Mouse (Mus musculus): ENCODE results near the gene Zfp281. TPM values are rescaled to one million over a fixed set of nuclear protein-coding genes. Genes with fewer than 3 reads are reported as not detected.

Gene Zfp281
- total RNA-seq, 1 experiment: 65.5 TPM

DNA sequence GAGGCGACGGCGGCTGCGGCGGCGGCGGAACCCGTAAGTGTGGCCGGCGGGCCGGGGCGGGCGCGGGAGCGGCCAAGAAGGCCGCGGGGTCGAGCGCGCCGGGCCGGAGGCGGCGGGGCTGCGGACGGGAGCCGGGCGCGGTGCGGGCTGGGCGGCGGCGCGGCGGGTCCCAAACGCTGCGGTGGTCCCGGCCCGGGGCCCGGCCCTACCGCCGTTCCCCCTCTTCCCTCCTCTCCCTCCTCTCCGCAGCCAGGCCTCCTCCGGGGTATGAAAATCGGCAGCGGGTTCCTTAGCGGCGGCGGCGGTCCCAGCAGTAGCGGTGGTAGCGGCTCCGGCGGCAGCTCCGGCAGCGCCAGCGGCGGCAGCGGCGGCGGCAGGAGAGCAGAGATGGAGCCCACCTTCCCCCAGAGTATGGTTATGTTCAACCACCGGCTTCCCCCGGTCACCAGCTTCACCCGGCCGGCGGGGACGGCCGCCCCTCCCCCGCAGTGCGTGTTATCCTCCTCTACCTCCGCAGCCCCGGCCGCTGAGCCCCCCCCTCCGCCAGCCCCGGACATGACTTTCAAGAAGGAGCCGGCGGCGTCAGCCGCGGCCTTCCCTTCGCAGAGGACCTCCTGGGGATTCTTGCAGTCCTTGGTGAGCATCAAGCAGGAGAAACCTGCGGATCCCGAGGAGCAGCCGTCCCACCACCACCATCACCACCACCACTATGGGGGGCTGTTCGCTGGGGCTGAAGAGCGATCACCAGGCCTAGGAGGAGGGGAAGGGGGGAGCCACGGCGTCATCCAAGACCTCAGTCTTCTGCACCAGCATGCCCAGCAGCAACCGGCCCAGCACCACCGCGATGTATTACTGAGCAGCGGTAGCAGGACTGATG lies 556 bp downstream of the Zfp281 start:
- TF ChIP-seq HCFC1 (IDR thresholded peaks at IDR 0.05; ENCODE audit: borderline replicate concordance, insufficient read depth, low read length) (peak; percentile 20; the same call in 1 of the 2 replicates), ZNF384 (IDR thresholded peaks at IDR 0.05; ENCODE audit: low read depth, low read length) (no peak)
- Histone ChIP-seq H3K9me3 (ENCODE audit: control insufficient read depth, insufficient read depth, low read depth, low read length) (no peaks in the 10 kb centered on the region), H3K36me3 (ENCODE audit: control insufficient read depth, insufficient read depth, low read length, poor library complexity, severe bottlenecking) (peaks cover 26% of the 10 kb centered on the region), H3K9ac (ENCODE audit: insufficient read depth, low read depth, low read length, poor library complexity, severe bottlenecking) (peak overlapping the region; percentile 98), H3K4me3 (ENCODE audit: insufficient read depth in 1 of 2, low read depth in 1 of 2, low read length in 2 of 2, poor library complexity in 1 of 2, severe bottlenecking in 1 of 2) (peak overlapping the region; percentile 97 to 99), H3K4me1 (ENCODE audit: control insufficient read depth in 2 of 2, insufficient read depth in 2 of 2, low read length in 2 of 2, poor library complexity in 1 of 2) (peaks cover 10 to 23% of the 10 kb centered on the region in 2 experiments; a peak in 3 of 4 replicates), H3K27ac (ENCODE audit: insufficient read depth, low read depth, low read length, poor library complexity, severe bottlenecking) (peak overlapping the region; percentile 90)
- in situ Hi-C loops (cut with MboI; ENCODE audit: low sequenced_read_pairs in 2 of 2, unreplicated experiment in 2 of 2): no loop called here
- DNase-seq (ENCODE audit: low read depth, low spot score): no peak

DNA sequence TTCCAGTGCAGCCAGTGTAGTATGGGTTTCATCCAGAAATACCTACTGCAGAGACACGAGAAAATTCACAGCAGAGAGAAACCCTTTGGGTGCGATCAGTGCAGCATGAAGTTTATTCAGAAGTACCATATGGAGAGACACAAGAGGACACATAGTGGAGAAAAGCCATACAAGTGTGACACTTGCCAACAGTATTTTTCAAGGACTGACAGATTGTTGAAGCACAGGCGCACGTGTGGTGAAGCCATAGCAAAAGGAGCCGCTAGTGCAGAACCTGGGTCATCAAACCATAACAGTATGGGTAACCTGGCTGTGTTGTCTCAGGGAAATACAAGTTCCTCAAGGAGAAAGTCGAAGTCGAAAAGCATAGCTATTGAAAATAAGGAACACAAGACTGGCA lies 1.4 kb downstream of the Zfp281 start:
- Histone ChIP-seq H3K9ac (ENCODE audit: insufficient read depth, low read depth, low read length, poor library complexity, severe bottlenecking) (no peak overlapping the region; the same call in 1 of the 2 replicates), H3K4me3 (ENCODE audit: insufficient read depth in 1 of 2, low read depth in 1 of 2, low read length in 2 of 2, poor library complexity in 1 of 2, severe bottlenecking in 1 of 2) (peak overlapping the region; percentile 97 to 99; a peak in 3 of 4 replicates), H3K4me1 (ENCODE audit: control insufficient read depth in 2 of 2, insufficient read depth in 2 of 2, low read length in 2 of 2, poor library complexity in 1 of 2) (peaks cover 10 to 23% of the 10 kb centered on the region in 2 experiments; a peak in 3 of 4 replicates), H3K9me3 (ENCODE audit: control insufficient read depth, insufficient read depth, low read depth, low read length) (no peaks in the 10 kb centered on the region), H3K36me3 (ENCODE audit: control insufficient read depth, insufficient read depth, low read length, poor library complexity, severe bottlenecking) (peaks cover 26% of the 10 kb centered on the region), H3K27ac (ENCODE audit: insufficient read depth, low read depth, low read length, poor library complexity, severe bottlenecking) (no peak overlapping the region)
- DNase-seq (ENCODE audit: low read depth, low spot score): no peak
- in situ Hi-C loops (cut with MboI; ENCODE audit: low sequenced_read_pairs in 2 of 2, unreplicated experiment in 2 of 2): no loop called here
- TF ChIP-seq HCFC1 (IDR thresholded peaks at IDR 0.05; ENCODE audit: borderline replicate concordance, insufficient read depth, low read length): no peak
- TF ChIP-seq ZNF384 (IDR thresholded peaks at IDR 0.05; ENCODE audit: low read depth, low read length): no peak
- TF ChIP-seq CHD2 (IDR thresholded peaks at IDR 0.05; ENCODE audit: low read depth, low read length): no peak
- TF ChIP-seq ZC3H11A (IDR thresholded peaks at IDR 0.05; ENCODE audit: borderline replicate concordance, low read depth, low read length): no peak
- TF ChIP-seq MAFK (IDR thresholded peaks at IDR 0.05; ENCODE audit: insufficient read depth, low read depth, low read length): no peak

DNA sequence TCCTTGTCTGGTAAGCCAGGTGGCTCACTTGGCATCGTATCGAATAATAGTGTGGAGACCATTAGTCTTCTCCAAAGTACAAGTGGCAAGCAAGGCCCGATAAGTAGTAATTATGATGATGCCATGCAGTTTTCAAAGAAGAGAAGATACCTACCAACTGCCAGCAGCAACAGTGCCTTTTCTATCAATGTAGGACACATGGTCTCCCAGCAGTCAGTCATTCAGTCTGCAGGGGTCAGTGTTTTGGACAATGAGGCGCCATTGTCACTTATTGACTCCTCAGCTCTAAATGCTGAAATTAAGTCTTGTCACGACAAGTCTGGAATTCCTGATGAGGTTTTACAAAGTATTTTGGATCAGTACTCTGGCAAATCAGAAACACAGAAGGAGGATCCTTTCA lies 2.1 kb downstream of the Zfp281 start:
- peaks cover 26% of the 10 kb centered on the region for H3K36me3 ChIP-seq (ENCODE audit: control insufficient read depth, insufficient read depth, low read length, poor library complexity, severe bottlenecking)
- no peaks in the 10 kb centered on the region for H3K9me3 ChIP-seq (ENCODE audit: control insufficient read depth, insufficient read depth, low read depth, low read length)
- TF ChIP-seq HCFC1 (IDR thresholded peaks at IDR 0.05; ENCODE audit: borderline replicate concordance, insufficient read depth, low read length) (no peak), ZNF384 (IDR thresholded peaks at IDR 0.05; ENCODE audit: low read depth, low read length) (no peak), MAFK (IDR thresholded peaks at IDR 0.05; ENCODE audit: insufficient read depth, low read depth, low read length) (no peak), CHD2 (IDR thresholded peaks at IDR 0.05; ENCODE audit: low read depth, low read length) (no peak), ZC3H11A (IDR thresholded peaks at IDR 0.05; ENCODE audit: borderline replicate concordance, low read depth, low read length) (no peak)
- peaks cover 10 to 23% of the 10 kb centered on the region in 2 experiments; a peak in 3 of 4 replicates for H3K4me1 ChIP-seq (ENCODE audit: control insufficient read depth in 2 of 2, insufficient read depth in 2 of 2, low read length in 2 of 2, poor library complexity in 1 of 2)
- in situ Hi-C loops (cut with MboI; ENCODE audit: low sequenced_read_pairs in 2 of 2, unreplicated experiment in 2 of 2): no loop called here
- H3K9ac ChIP-seq (ENCODE audit: insufficient read depth, low read depth, low read length, poor library complexity, severe bottlenecking): no peak overlapping the region; the same call in 1 of the 2 replicates
- H3K4me3 ChIP-seq (ENCODE audit: insufficient read depth in 1 of 2, low read depth in 1 of 2, low read length in 2 of 2, poor library complexity in 1 of 2, severe bottlenecking in 1 of 2): no peak overlapping the region
- DNase-seq (ENCODE audit: low read depth, low spot score): no peak
- H3K27ac ChIP-seq (ENCODE audit: insufficient read depth, low read depth, low read length, poor library complexity, severe bottlenecking): no peak overlapping the region

DNA sequence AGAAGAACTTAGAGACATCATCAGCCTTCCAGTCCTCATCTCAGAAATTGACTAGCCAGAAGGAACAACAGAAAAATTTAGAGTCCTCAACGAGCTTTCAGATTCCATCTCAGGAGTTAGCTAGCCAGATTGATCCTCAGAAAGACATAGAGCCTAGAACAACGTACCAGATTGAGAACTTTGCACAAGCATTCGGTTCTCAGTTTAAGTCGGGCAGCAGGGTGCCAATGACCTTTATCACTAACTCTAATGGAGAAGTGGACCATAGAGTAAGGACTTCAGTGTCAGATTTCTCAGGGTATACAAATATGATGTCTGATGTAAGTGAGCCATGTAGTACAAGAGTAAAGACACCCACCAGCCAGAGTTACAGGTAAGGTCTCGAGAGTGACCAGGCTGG lies 2.9 kb downstream of the Zfp281 start:
- H3K4me1 ChIP-seq (ENCODE audit: control insufficient read depth in 2 of 2, insufficient read depth in 2 of 2, low read length in 2 of 2, poor library complexity in 1 of 2): peaks cover 10 to 23% of the 10 kb centered on the region in 2 experiments; a peak in 3 of 4 replicates
- H3K27ac ChIP-seq (ENCODE audit: insufficient read depth, low read depth, low read length, poor library complexity, severe bottlenecking): no peak overlapping the region
- no peak for DNase-seq (ENCODE audit: low read depth, low spot score)
- in situ Hi-C loops (cut with MboI; ENCODE audit: low sequenced_read_pairs in 2 of 2, unreplicated experiment in 2 of 2): no loop called here
- no peak for TF ChIP-seq CHD2 (IDR thresholded peaks at IDR 0.05; ENCODE audit: low read depth, low read length)
- no peak for TF ChIP-seq MAFK (IDR thresholded peaks at IDR 0.05; ENCODE audit: insufficient read depth, low read depth, low read length)
- no peak for TF ChIP-seq ZNF384 (IDR thresholded peaks at IDR 0.05; ENCODE audit: low read depth, low read length)
- TF ChIP-seq ZC3H11A (IDR thresholded peaks at IDR 0.05; ENCODE audit: borderline replicate concordance, low read depth, low read length): no peak
- no peak for TF ChIP-seq HCFC1 (IDR thresholded peaks at IDR 0.05; ENCODE audit: borderline replicate concordance, insufficient read depth, low read length)
- H3K36me3 ChIP-seq (ENCODE audit: control insufficient read depth, insufficient read depth, low read length, poor library complexity, severe bottlenecking): peaks cover 26% of the 10 kb centered on the region
- peak overlapping the region in 1 of 2 experiments; percentile 14; a peak in 1 of 4 replicates for H3K4me3 ChIP-seq (ENCODE audit: insufficient read depth in 1 of 2, low read depth in 1 of 2, low read length in 2 of 2, poor library complexity in 1 of 2, severe bottlenecking in 1 of 2)
- H3K9ac ChIP-seq (ENCODE audit: insufficient read depth, low read depth, low read length, poor library complexity, severe bottlenecking): no peak overlapping the region
- no peaks in the 10 kb centered on the region for H3K9me3 ChIP-seq (ENCODE audit: control insufficient read depth, insufficient read depth, low read depth, low read length)

All from ES-E14 (cell line).